8 mouse cellular contexts compared by ENCODE assay signal in the genomic region with DNA sequence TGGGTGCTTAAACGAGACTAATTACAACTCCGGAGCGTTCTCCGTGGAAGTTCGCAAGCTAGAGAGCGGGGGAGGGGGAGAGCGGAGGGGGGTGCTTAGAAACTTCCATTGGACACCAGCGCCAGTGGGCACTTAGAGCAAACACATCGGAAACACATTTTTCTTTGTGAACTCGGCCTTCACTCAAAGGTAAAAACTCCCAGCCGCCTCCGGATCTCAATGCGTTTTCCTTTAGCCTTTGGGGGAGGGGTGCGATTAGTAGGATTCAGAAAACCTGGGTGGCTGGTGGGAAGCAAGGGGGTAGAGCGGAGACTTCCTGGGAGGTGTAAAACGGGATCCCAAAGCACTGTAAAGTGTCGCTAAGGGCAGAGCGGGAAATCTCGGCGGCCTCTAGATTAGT. TPM values are rescaled to one million over a fixed set of nuclear protein-coding genes. Genes with fewer than 3 reads are reported as not detected.
DNase-seq lines count a peak whose midpoint lies in the region; ATAC-seq lines count a peak whose summit lies in the region.

No protein-coding gene starts in this region.

- ATAC-seq in forebrain, embryonic 14.5 days, result no peak
- ATAC-seq in kidney, embryonic 14.5 days (ENCODE audit: low FRiP score, low TSS enrichment), result no peak
- ATAC-seq in midbrain, embryonic 16.5 days, result no peak

- no peaks in the 10 kb centered on the region for H3K27me3 ChIP-seq in forebrain, embryonic 14.5 days (replicated peaks; ENCODE audit: control insufficient read depth, insufficient read depth, low read length)
- H3K27me3 ChIP-seq in kidney, embryonic 14.5 days (ENCODE audit: control insufficient read depth, insufficient read depth, low read length), result no peaks in the 10 kb centered on the region
- H3K27me3 ChIP-seq in midbrain, embryonic 16.5 days (ENCODE audit: control insufficient read depth, insufficient read depth, low read depth, low read length), result peaks cover 8% of the 10 kb centered on the region

- intact Hi-C loops in left cerebral cortex, postnatal 25 days (cut with DNase I), result no loop called here
- intact Hi-C loops in gastrocnemius, postnatal 36 days (cut with DNase I), result no loop called here

- H3K36me3 ChIP-seq in forebrain, embryonic 14.5 days (ENCODE audit: control insufficient read depth, insufficient read depth, low read length), result no peaks in the 10 kb centered on the region
- H3K36me3 ChIP-seq in kidney, embryonic 14.5 days (ENCODE audit: control insufficient read depth, insufficient read depth, low read length), result peaks cover 22% of the 10 kb centered on the region
- H3K36me3 ChIP-seq in midbrain, embryonic 16.5 days (ENCODE audit: control insufficient read depth, insufficient read depth, low read length), result no peaks in the 10 kb centered on the region

- WGBS in forebrain, embryonic 14.5 days, result 0% methylated on average over 20 of the region's 20 CpGs
- WGBS in kidney, embryonic 14.5 days, result under 1% methylated on average over 20 of the region's 20 CpGs
- WGBS in midbrain, embryonic 16.5 days, result 2% methylated on average over 20 of the region's 20 CpGs

- H3K4me1 ChIP-seq in forebrain, embryonic 14.5 days (ENCODE audit: control insufficient read depth, insufficient read depth, low read length), result peaks cover 16% of the 10 kb centered on the region
- peaks cover 15% of the 10 kb centered on the region; the same call in 1 of the 2 replicates for H3K4me1 ChIP-seq in kidney, embryonic 14.5 days (ENCODE audit: control insufficient read depth, insufficient read depth, low read length)
- H3K4me1 ChIP-seq in midbrain, embryonic 16.5 days (ENCODE audit: control insufficient read depth, insufficient read depth, low read length), result peaks cover 42% of the 10 kb centered on the region

- peak overlapping the region; percentile 94 for H3K4me2 ChIP-seq in forebrain, embryonic 14.5 days (ENCODE audit: low read length)
- peak overlapping the region; percentile 88 for H3K4me2 ChIP-seq in kidney, embryonic 14.5 days (replicated peaks; ENCODE audit: low read depth, low read length)
- H3K4me2 ChIP-seq in midbrain, embryonic 16.5 days (ENCODE audit: low read length), result peak overlapping the region; percentile 97

- no peak overlapping the region for H3K27ac ChIP-seq in forebrain, embryonic 14.5 days (ENCODE audit: low read depth, low read length)
- H3K27ac ChIP-seq in kidney, embryonic 14.5 days (ENCODE audit: low read depth, low read length), result peak overlapping the region; percentile 95
- no peak overlapping the region for H3K27ac ChIP-seq in midbrain, embryonic 16.5 days (ENCODE audit: low read length)

- DNase-seq in 3T3-L1 (ENCODE audit: low read depth, low spot score) (peak; percentile 72), NIH3T3 (ENCODE audit: low read depth) (peak; percentile 79)
- peak; percentile 59 for DNase-seq in forebrain, embryonic 14.5 days (ENCODE audit: low spot score)
- no peak for DNase-seq in thymus, postnatal 0 days (ENCODE audit: low spot score)
- DNase-seq in left cerebral cortex, postnatal 25 days (ENCODE audit: low spot score in 2 of 2), result no peak
- no peak for DNase-seq in gastrocnemius, postnatal 36 days

- H3K9ac ChIP-seq in forebrain, embryonic 14.5 days (ENCODE audit: low read length), result peak overlapping the region; percentile 79
- peak overlapping the region; percentile 99 for H3K9ac ChIP-seq in kidney, embryonic 14.5 days (ENCODE audit: low read depth, low read length)
- no peak overlapping the region for H3K9ac ChIP-seq in midbrain, embryonic 16.5 days (ENCODE audit: low read depth, low read length)

- no peaks in the 10 kb centered on the region for H3K9me3 ChIP-seq in forebrain, embryonic 14.5 days (replicated peaks; ENCODE audit: control insufficient read depth, low read length)
- H3K9me3 ChIP-seq in kidney, embryonic 14.5 days (ENCODE audit: control insufficient read depth, low read length), result no peaks in the 10 kb centered on the region
- H3K9me3 ChIP-seq in midbrain, embryonic 16.5 days (replicated peaks; ENCODE audit: control insufficient read depth, low read length, poor library complexity, severe bottlenecking), result no peaks in the 10 kb centered on the region

- peak overlapping the region; percentile 61 for H3K4me3 ChIP-seq in forebrain, embryonic 14.5 days (ENCODE audit: low read depth, low read length)
- H3K4me3 ChIP-seq in kidney, embryonic 14.5 days (ENCODE audit: low read length), result peak overlapping the region; percentile 98
- H3K4me3 ChIP-seq in midbrain, embryonic 16.5 days (ENCODE audit: low read depth, low read length), result peak overlapping the region; percentile 54

RNA-seq across cellular contexts. Expression of gene Hmga2, which starts 2.0 kb away (rescaled TPM):
- polyA plus RNA-seq in forebrain, embryonic 14.5 days (2014; fragmentation: Nextera tagmentation; extraction: Ambion mirVana), result 1.5 and 2.6 TPM in 2 replicates
- 54.3 and 80.2 TPM in 2 replicates for polyA plus RNA-seq in kidney, embryonic 14.5 days (2014; fragmentation: Nextera tagmentation; extraction: Ambion mirVana)
- 0.45 and 0.76 TPM in 2 replicates for polyA plus RNA-seq in midbrain, embryonic 16.5 days (2015; fragmentation: Nextera tagmentation; extraction: Ambion mirVana)
- 0.73 and 1.1 TPM in 2 replicates for polyA plus RNA-seq in thymus, postnatal 0 days (2015; fragmentation: Nextera tagmentation; extraction: Ambion mirVana)
- under 1 TPM in 1 of 2 experiments, not detected in 1; 0.21 TPM for total RNA-seq in left cerebral cortex, postnatal 25 days (2021)
- total RNA-seq in gastrocnemius, postnatal 36 days (2021), result not detected

Comparison
In these comparisons a context has a peak if more than half of its experiments do, and no peak if none do; other contexts are left out.
1. DNase-seq: peak in 3T3-L1 (single experiment), NIH3T3 (single experiment) and forebrain, embryonic 14.5 days (single experiment); none in thymus, postnatal 0 days (single experiment), left cerebral cortex, postnatal 25 days (0 of 2) and gastrocnemius, postnatal 36 days (0 of 2).
2. RNA of gene Hmga2, which starts 2.0 kb away (polyA plus RNA-seq): 54.3 to 80.2 TPM in kidney, embryonic 14.5 days; 1.5 to 2.6 TPM in forebrain, embryonic 14.5 days, 0.73 to 1.1 TPM in thymus, postnatal 0 days and 0.45 to 0.76 TPM in midbrain, embryonic 16.5 days; every median in the first group is over 10 times any median in the second.
3. Peak in every context shown above with its lines, with median percentiles within 50 percentile points of each other: H3K4me2 ChIP-seq and H3K4me3 ChIP-seq.